Mouse (Mus musculus): ENCODE data around the gene Nsd1. TPM values are rescaled to one million over a fixed set of nuclear protein-coding genes. Genes with fewer than 3 reads are reported as not detected.
A peak's percentile ranks its signal among the peaks of the same experiment; 100 is the strongest.
"Not testable (repeated sequence)": the region's sequence is repeated elsewhere in the genome, so short reads cannot be mapped to it uniquely, and the experiment has no call there.

Gene Nsd1
- polyA plus RNA-seq, 1 experiment from 2014 or later, result 41.5 TPM

- WGBS, result 82% methylated on average over 4 of the region's 4 CpGs
- not testable (repeated sequence) for H3K9ac ChIP-seq; H3K4me2 ChIP-seq; H3K36me3 ChIP-seq; H3K27ac ChIP-seq; H3K4me1 ChIP-seq (replicated peaks); H3K27me3 ChIP-seq; H3K9me3 ChIP-seq (replicated peaks); H3K4me3 ChIP-seq; ATAC-seq (replicated peaks; ENCODE audit: insufficient number of reproducible peaks, insufficient read depth, low FRiP score, low read depth)
These were observed 6.8 kb upstream of the Nsd1 start for GRCm38 (mm10) chr13:55202758-55203157.

GRCm38 (mm10) chr13:55203740-55204139, 5.8 kb upstream of the Nsd1 start:
- no peak for ATAC-seq (replicated peaks; ENCODE audit: insufficient number of reproducible peaks, insufficient read depth, low FRiP score, low read depth)
- Histone ChIP-seq H3K4me3 (no peak overlapping the region), H3K36me3 (no peaks in the 10 kb centered on the region), H3K27me3 (no peaks in the 10 kb centered on the region), H3K27ac (no peak overlapping the region), H3K9me3 (replicated peaks) (no peaks in the 10 kb centered on the region), H3K4me1 (replicated peaks) (no peaks in the 10 kb centered on the region), H3K4me2 (no peak overlapping the region), H3K9ac (no peak overlapping the region)
- WGBS, result 67% methylated on average over 9 of the region's 9 CpGs

- no peak for ATAC-seq (replicated peaks; ENCODE audit: insufficient number of reproducible peaks, insufficient read depth, low FRiP score, low read depth)
- Histone ChIP-seq H3K4me1 (replicated peaks) (peaks cover 3% of the 10 kb centered on the region), H3K9ac (no peak overlapping the region), H3K27ac (no peak overlapping the region), H3K4me3 (no peak overlapping the region), H3K4me2 (no peak overlapping the region), H3K9me3 (replicated peaks) (no peaks in the 10 kb centered on the region), H3K27me3 (no peaks in the 10 kb centered on the region), H3K36me3 (no peaks in the 10 kb centered on the region)
- WGBS, result 83% methylated on average over 9 of the region's 11 CpGs
These were observed 4.8 kb upstream of the Nsd1 start for GRCm38 (mm10) chr13:55204667-55205389.

DNA sequence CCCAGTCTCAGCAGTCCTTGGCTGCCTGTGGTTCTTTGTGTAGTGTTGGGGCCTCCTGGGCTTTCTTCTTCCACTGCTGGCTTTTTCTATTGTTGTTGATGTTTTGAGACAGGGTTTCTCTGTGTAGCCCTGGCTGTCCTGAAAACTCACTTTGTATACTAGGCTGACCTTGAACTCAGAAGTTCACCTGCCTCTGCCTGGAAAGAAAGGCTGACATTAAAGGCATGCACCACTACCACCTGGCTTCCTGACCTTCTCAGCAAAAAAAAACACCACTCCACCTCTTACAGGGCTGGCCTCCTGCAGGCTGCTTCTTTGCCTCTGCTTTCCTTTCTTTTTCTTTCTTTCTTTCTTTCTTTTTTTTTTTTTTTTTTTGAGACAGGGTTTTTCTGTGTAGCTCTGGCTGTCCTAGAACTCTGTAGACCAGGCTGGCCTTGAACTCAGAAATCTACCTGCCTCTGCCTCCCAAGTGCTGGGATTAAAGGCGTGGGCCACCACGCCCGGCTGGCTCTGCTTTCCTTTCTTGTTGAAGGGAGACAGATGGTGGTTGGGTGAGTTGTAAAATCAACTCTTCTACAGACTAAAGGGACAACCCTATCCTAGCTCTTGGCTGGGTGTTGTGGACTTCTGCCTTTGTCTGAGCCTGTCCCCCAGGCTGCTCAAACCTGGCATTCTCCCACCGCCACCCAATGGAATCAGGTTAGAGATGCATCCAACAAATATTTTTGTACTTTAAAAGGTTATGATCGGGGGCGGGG, 4.0 kb upstream of the Nsd1 start:
- Histone ChIP-seq H3K4me2 (no peak overlapping the region), H3K27me3 (no peaks in the 10 kb centered on the region), H3K9ac (no peak overlapping the region), H3K36me3 (no peaks in the 10 kb centered on the region), H3K27ac (no peak overlapping the region), H3K9me3 (replicated peaks) (no peaks in the 10 kb centered on the region), H3K4me3 (no peak overlapping the region), H3K4me1 (replicated peaks) (peaks cover 9% of the 10 kb centered on the region)
- ATAC-seq (replicated peaks; ENCODE audit: insufficient number of reproducible peaks, insufficient read depth, low FRiP score, low read depth), result no peak
- 86% methylated on average over 6 of the region's 6 CpGs for WGBS

DNA sequence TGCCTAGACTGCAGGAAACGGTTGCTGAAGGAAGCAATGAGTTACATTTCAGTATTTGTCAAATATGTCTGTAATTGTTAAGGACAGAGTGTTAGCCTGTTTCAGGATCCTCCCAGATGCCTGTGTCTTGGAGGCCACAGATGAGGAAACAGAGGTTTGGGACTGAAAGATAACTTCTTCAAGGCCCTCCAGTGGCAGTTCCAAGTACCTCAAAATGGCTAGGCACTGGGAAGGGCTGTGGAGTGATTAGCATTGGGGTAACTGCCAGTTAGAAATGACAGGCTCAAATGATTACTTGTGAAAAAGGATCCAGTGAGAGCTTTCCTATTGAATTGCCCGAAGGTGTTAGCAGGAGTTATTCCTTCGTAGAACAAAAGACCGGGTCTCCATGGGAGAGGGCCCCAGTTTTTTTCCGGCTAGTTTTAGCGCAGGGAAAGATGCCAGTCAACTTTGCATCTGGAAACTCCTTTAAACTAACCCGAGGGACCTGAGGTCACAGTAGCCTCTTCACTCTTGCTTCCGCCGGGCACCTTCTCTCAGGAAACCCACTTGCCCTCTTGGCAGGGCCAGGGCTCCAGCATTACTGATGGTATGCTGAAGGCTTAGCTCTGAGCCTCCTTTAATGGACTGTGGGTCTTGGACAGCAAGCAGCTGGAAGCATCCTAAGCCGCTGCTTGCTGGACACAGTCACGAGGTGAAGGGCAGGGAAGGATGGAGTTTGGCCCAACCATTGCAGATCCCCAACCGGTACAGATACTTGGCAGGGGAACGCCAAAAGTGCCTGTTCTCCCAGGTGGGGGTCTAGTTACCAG, 539 bp upstream of the Nsd1 start:
- Histone ChIP-seq H3K4me2 (no peak overlapping the region), H3K4me3 (no peak overlapping the region), H3K4me1 (replicated peaks) (peaks cover 28% of the 10 kb centered on the region), H3K9me3 (replicated peaks) (no peaks in the 10 kb centered on the region), H3K9ac (no peak overlapping the region), H3K27ac (no peak overlapping the region; the same call in 1 of the 2 replicates), H3K27me3 (no peaks in the 10 kb centered on the region), H3K36me3 (peaks cover 7% of the 10 kb centered on the region; the same call in 1 of the 2 replicates)
- no peak for ATAC-seq (replicated peaks; ENCODE audit: insufficient number of reproducible peaks, insufficient read depth, low FRiP score, low read depth)
- WGBS, result 75% methylated on average over 13 of the region's 13 CpGs

DNA sequence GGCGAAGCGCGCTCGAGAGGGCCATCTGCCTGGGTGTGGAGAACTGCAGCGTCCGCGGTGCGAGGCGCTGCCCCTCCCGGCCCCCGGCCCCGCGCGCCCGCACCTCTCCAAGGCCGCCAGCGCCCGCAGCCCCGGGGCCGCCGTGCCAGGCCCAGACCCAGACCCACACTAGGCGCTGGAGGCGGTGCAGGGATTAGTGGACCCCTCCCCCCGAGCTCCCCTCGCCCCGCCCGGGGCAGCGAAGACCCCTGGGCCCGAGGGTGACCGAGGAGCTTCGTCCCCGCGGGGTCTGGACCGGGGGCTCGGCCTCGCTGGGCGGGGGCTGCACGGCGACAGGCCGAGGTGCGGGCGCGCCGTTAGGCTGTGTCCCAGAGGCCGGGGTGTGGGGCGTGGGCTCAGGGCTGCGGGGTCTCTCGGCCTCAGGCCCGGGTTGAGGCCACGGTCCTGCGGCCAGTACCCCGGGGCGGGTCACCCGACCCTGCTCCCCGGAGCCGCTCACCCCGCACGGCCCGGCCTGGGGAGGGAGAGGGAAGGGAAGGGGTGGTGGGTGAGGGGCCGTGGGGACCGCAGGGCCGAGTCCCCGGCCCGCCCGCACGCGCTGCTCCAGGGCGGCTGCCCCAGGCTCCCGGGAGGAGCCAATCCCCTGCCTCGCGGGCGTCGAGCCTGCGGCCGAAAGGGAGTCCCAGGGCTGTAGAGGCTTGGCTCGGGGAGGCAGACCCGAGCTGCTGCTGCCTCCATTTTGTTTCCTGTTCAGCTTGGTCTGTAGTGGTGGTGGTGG, 800 bp downstream of the Nsd1 start:
- no peaks in the 10 kb centered on the region for H3K9me3 ChIP-seq (replicated peaks)
- H3K27ac ChIP-seq, result peak overlapping the region; percentile 95
- ATAC-seq (replicated peaks; ENCODE audit: insufficient number of reproducible peaks, insufficient read depth, low FRiP score, low read depth), result peak; percentile 33
- peak overlapping the region; percentile 92 for H3K9ac ChIP-seq
- H3K4me3 ChIP-seq, result peak overlapping the region; percentile 70
- no peaks in the 10 kb centered on the region for H3K27me3 ChIP-seq
- peaks cover 11% of the 10 kb centered on the region for H3K36me3 ChIP-seq
- peak overlapping the region; percentile 83 for H3K4me2 ChIP-seq
- peaks cover 37% of the 10 kb centered on the region for H3K4me1 ChIP-seq (replicated peaks)
- 2% methylated on average over 65 of the region's 77 CpGs for WGBS

DNA sequence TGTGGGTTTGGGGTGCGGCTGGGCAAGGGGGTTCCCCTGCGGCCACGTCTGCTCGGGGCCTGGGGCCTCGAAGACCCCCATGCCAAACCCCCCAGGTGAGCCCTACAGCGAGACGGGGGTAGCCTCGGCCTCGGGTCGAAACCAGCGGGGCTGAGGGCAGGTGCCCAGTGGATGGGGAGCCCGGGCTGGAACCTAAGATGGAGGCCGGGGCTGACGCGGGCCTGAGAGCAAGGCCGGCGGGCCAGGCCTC, 1.3 kb downstream of the Nsd1 start:
- Histone ChIP-seq H3K27me3 (no peaks in the 10 kb centered on the region), H3K9ac (peak overlapping the region; percentile 92), H3K4me1 (replicated peaks) (peaks cover 42% of the 10 kb centered on the region), H3K27ac (peak overlapping the region; percentile 95), H3K9me3 (replicated peaks) (no peaks in the 10 kb centered on the region), H3K36me3 (peaks cover 11% of the 10 kb centered on the region), H3K4me3 (peak overlapping the region; percentile 70), H3K4me2 (peak overlapping the region; percentile 83)
- ATAC-seq (replicated peaks; ENCODE audit: insufficient number of reproducible peaks, insufficient read depth, low FRiP score, low read depth), result no peak; the same call in 1 of the 2 replicates
- WGBS, result 2% methylated on average over 17 of the region's 17 CpGs

DNA sequence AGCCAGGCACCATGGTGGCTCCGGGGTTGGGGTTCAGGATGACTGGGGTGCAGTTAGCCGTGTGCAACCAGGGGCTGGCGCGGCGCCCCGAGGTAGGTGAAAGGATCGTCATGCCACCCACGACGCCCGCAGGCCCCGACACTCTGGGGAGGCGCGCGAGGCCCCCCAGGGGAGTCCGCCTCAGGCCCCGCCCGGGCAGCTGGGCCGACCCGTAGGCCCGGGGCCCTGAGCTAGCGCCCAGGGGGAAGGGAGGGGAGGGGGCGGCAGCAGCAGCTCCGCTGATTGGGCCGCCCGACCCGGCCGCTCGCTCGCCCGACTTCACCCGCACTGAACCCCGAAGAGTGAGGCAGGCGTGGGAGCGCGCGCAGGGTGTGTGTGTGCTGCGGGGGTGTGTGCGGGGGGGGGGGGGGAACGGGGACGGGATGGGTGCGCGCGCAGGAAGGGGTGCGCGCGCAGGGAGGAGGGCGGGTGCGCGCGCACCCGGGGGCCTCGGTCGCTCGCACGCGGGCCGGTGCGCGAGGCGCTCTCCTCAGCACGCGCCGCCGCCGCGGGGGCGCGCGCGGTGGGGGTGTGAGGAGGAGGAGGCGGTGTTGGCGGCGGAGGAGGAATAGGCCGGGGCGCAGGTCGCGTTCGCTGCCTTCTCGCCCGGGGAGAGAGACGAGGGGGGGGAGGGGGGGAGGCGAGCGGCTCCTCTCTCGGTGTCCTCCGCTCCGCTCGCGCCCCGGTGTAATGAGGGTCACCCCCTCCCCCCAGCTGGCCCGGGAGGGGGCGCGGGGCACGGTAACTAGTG, 1.8 kb downstream of the Nsd1 start:
- H3K4me3 ChIP-seq, result peak overlapping the region; percentile 70
- H3K27ac ChIP-seq, result peak overlapping the region; percentile 95
- ATAC-seq (replicated peaks; ENCODE audit: insufficient number of reproducible peaks, insufficient read depth, low FRiP score, low read depth), result peak; percentile 79
- peak overlapping the region; percentile 92 for H3K9ac ChIP-seq
- H3K27me3 ChIP-seq, result no peaks in the 10 kb centered on the region
- H3K4me2 ChIP-seq, result peak overlapping the region; percentile 83
- no peaks in the 10 kb centered on the region for H3K9me3 ChIP-seq (replicated peaks)
- peaks cover 11% of the 10 kb centered on the region for H3K36me3 ChIP-seq
- under 1% methylated on average over 73 of the region's 93 CpGs for WGBS
- H3K4me1 ChIP-seq (replicated peaks), result peaks cover 47% of the 10 kb centered on the region

DNA sequence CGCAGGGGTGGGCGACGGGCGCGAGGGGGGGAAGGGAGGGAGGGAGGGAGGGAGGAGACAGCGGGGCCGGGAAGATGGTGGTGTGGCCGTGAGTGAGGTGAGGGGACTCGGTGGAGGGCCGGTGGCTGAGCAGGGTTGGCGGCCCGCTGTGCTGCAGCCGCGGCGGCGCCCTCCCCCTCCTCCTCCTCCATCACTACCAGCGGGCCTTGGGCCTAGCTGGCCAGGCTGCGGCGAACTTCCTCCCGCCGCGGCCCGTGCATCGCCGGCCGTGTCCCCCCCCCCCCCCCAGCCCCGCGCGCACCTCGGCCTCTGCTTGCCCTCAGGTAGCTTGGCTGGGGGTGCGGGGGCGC, 2.4 kb downstream of the Nsd1 start:
- no peak; the same call in none of the 2 replicates for ATAC-seq (replicated peaks; ENCODE audit: insufficient number of reproducible peaks, insufficient read depth, low FRiP score, low read depth)
- peak overlapping the region; percentile 92 for H3K9ac ChIP-seq
- WGBS, result 0% methylated on average over 14 of the region's 32 CpGs
- H3K9me3 ChIP-seq (replicated peaks), result no peaks in the 10 kb centered on the region
- peak overlapping the region; percentile 83 for H3K4me2 ChIP-seq
- no peaks in the 10 kb centered on the region for H3K27me3 ChIP-seq
- H3K4me3 ChIP-seq, result peak overlapping the region; percentile 70
- H3K36me3 ChIP-seq, result peaks cover 12% of the 10 kb centered on the region
- H3K27ac ChIP-seq, result peak overlapping the region; percentile 95
- H3K4me1 ChIP-seq (replicated peaks), result peaks cover 50% of the 10 kb centered on the region

DNA sequence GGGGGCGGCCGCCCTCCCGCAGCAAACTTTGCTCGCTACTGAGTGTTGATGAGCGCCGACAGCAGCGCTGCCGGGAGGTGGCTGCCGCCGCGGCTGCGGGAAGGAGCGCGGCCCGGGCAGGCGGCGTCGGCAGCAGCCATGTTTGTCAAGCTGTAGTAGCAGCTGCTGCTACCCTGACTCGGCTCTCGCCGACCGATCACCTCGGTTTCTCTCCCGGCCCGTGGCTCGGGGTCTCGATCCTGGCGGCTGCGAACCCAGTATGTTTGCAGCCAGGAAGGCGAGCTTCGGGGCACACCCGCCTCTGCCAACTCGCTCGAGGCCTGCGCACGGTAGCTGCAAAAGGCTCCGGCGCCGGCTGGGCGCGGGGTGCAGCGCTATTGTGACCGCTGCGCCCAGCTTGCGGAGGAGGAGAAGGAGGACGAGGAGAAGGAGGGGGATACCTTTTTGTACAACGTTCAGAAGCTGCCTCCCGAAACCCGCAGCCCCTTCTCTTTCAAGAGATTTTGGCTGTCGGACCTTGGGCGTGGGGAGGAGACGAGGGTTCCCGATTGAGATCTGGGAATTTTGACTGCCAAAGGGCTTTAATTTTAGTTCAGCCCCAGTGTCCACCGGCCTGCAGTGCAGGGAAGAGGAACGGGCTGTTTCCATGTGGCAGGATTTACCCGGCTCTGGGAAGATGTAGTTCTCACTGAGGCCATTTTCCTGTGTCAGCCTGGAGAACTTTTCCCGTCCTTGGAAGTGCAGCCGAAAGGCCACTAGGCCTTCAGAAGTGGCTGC, 3.0 kb downstream of the Nsd1 start:
- no peaks in the 10 kb centered on the region for H3K9me3 ChIP-seq (replicated peaks)
- peak overlapping the region; percentile 92 for H3K9ac ChIP-seq
- no peaks in the 10 kb centered on the region for H3K27me3 ChIP-seq
- under 1% methylated on average over 58 of the region's 58 CpGs for WGBS
- H3K4me3 ChIP-seq, result peak overlapping the region; percentile 70
- no peak for ATAC-seq (replicated peaks; ENCODE audit: insufficient number of reproducible peaks, insufficient read depth, low FRiP score, low read depth)
- H3K4me1 ChIP-seq (replicated peaks), result peaks cover 53% of the 10 kb centered on the region
- peak overlapping the region; percentile 95 for H3K27ac ChIP-seq
- H3K36me3 ChIP-seq, result peaks cover 16% of the 10 kb centered on the region
- H3K4me2 ChIP-seq, result peak overlapping the region; percentile 83

All from heart, embryonic 15.5 days (tissue).